Mouse (Mus musculus) bone marrow, adult 2 months (tissue): ENCODE data around the gene Espl1.

Experiments
- CTCF ChIP-seq: fragments of 200-500 bp; IDR thresholded peaks from 2 replicates; pipeline ENCODE4 v1.5.1; 2011; ENCODE audit warnings: low read length, control low read depth; ENCODE audit not compliant: control insufficient read depth, insufficient read depth
- POLR2A ChIP-seq: fragments of 200-500 bp; IDR thresholded peaks from 2 replicates; pipeline ENCODE4 v1.6.1; 2011; ENCODE audit warnings: low read depth, mild to moderate bottlenecking, control low read depth, low read length, borderline replicate concordance; ENCODE audit not compliant: control insufficient read depth

DNA sequence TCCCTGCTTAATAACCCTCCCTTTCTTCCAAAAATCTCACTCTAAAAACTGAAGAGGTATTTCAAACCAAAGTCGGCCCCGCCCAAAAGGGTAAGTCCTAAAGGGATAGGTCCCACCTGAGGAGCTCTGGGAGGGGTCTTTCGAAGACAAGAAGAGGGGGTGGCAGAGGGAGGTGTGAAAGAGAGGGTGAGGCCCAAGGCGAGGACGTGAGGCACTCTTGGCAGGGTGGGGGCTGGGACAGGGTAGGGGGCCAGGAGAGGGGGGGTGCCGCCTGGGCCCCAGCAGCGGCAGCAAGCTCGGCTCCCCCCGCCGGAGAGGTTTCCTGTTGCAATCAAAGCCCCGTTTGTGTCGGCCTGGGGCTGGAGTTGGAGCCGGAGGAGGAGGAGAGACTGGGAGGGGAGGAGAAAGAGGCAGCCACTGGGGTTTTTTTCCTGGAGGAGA, 46.8 kb upstream of the Espl1 start:
- TF ChIP-seq CTCF = no peak
- no peak for TF ChIP-seq POLR2A
